Mouse (Mus musculus): Measurements from ENCODE around the gene Arntl2. TPM values are rescaled to one million over a fixed set of nuclear protein-coding genes. Genes with fewer than 3 reads are reported as not detected.

Gene Arntl2
- polyA plus RNA-seq, 1 experiment, result 25.6 TPM

DNA sequence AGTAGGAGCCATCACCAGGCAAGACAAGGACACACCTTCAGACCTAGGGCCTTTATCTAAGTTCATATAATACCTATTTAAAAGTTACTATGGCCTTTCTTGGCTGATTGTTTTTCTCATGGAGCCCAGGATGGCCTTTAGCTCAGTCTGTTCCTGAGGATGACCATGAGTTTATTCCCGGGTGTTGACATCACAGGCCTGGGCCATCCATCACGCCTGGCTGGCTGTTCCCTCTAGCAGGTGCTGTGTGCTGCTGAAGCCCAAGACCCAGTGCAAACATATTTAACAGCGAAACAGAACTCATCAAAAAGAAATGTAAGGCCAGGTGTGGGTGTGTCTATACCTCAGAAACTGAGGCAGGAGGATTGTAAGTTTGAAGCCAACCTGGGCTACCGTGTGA lies 43.0 kb downstream of the Arntl2 start:
- no peak overlapping the region for H3K4me3 ChIP-seq (ENCODE audit: insufficient read depth, low read length)
- no peak overlapping the region for H3K27ac ChIP-seq (ENCODE audit: insufficient read depth, low read length)
- TF ChIP-seq POLR2A (IDR thresholded peaks at IDR 0.05; ENCODE audit: extremely low read depth, insufficient read depth, low read length) (no peak), CTCF (IDR thresholded peaks at IDR 0.05; ENCODE audit: extremely low read depth, insufficient read depth, low read length) (no peak)
- peaks cover 3% of the 10 kb centered on the region; the same call in 1 of the 2 replicates for H3K4me1 ChIP-seq (ENCODE audit: control insufficient read depth, insufficient read depth, low read length)

DNA sequence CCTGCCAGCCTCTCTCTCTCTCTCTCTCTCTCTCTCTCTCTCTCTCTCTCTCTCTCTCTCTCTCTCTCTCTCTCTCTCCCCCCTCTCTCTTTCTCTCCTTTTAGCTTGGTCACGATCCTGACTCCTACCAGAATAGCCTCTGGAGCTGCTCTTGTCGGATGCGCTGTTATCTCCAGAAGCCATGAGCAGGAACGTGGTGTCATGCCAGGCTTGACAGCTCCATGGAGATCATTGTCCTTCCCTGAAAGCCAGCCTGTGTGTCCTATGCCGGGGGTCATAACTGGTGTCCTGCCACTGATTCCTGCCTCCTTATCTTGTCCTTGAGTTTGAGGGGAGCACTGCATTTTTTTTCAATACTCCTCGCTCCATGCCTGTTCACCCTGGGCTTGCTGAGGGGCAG lies 49.0 kb downstream of the Arntl2 start:
- Histone ChIP-seq H3K27ac (ENCODE audit: insufficient read depth, low read length) (no peak overlapping the region), H3K4me1 (ENCODE audit: control insufficient read depth, insufficient read depth, low read length) (no peaks in the 10 kb centered on the region), H3K4me3 (ENCODE audit: insufficient read depth, low read length) (no peak overlapping the region)
- TF ChIP-seq CTCF (IDR thresholded peaks at IDR 0.05; ENCODE audit: extremely low read depth, insufficient read depth, low read length) (no peak), POLR2A (IDR thresholded peaks at IDR 0.05; ENCODE audit: extremely low read depth, insufficient read depth, low read length) (no peak)

DNA sequence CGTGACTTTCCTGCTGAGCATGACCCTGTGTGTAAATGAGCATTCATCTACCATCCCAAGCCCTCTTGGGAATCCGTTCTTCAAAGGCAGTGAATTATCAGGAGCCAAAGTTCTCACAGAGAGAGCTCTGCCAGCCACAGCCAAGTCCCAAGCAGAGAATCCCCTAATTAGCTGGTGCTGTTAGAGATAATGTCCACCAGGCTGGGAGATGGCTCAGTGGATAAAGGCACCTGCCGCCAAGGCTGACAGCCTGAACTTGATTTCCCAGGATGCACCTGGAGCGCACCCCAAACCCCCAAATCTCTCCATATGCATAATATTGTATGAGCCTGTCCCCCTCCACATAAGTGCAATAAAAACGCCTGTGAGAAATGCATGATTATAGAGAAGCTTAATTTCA lies 49.5 kb downstream of the Arntl2 start:
- TF ChIP-seq CTCF (IDR thresholded peaks at IDR 0.05; ENCODE audit: extremely low read depth, insufficient read depth, low read length) (no peak), POLR2A (IDR thresholded peaks at IDR 0.05; ENCODE audit: extremely low read depth, insufficient read depth, low read length) (no peak)
- no peaks in the 10 kb centered on the region for H3K4me1 ChIP-seq (ENCODE audit: control insufficient read depth, insufficient read depth, low read length)
- H3K4me3 ChIP-seq (ENCODE audit: insufficient read depth, low read length), result no peak overlapping the region
- H3K27ac ChIP-seq (ENCODE audit: insufficient read depth, low read length), result no peak overlapping the region

DNA sequence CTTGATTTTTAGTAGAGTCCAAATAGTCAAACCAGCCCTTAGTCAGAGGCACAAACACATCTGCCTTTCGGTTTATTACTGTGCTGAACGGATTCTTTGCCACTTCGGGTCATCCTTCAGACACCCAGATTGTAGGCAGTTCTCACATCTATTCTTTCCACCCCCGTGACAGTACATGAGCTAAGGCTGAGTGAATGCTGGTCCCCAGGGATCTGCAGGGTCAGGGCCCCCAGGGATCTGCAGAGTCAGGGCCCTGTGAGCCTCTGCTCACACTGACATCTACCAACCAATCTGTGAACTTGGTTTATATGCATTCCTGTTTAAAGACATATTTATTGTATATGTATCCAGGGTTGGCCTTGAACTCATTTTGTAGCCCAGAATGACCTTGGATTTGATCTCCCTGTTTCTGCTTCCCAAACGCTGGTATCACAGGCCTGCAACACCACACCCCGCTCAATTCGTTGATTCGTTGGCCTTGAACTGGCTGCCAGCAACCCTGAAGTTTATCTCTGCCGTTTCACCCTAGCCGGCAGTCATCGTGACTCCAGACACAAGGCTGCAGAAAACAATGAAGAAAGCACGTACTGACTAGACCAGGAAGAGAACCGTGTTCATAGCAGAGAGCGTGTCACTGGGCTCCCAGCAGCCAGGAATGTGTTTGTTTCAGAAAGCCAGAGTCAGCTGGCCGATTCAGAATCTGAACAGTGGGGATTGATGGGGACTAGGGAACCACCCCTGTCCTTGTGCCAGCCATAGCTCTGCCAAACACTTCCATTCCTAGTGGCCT lies 50.3 kb downstream of the Arntl2 start:
- Histone ChIP-seq H3K4me1 (ENCODE audit: control insufficient read depth, insufficient read depth, low read length) (no peaks in the 10 kb centered on the region), H3K4me3 (ENCODE audit: insufficient read depth, low read length) (no peak overlapping the region), H3K27ac (ENCODE audit: insufficient read depth, low read length) (no peak overlapping the region)
- no peak for TF ChIP-seq CTCF (IDR thresholded peaks at IDR 0.05; ENCODE audit: extremely low read depth, insufficient read depth, low read length)
- no peak for TF ChIP-seq POLR2A (IDR thresholded peaks at IDR 0.05; ENCODE audit: extremely low read depth, insufficient read depth, low read length)

- Histone ChIP-seq H3K27ac (ENCODE audit: insufficient read depth, low read length) (no peak overlapping the region), H3K4me1 (ENCODE audit: control insufficient read depth, insufficient read depth, low read length) (no peaks in the 10 kb centered on the region), H3K4me3 (ENCODE audit: insufficient read depth, low read length) (no peak overlapping the region)
- TF ChIP-seq CTCF (IDR thresholded peaks at IDR 0.05; ENCODE audit: extremely low read depth, insufficient read depth, low read length), result no peak
- TF ChIP-seq POLR2A (IDR thresholded peaks at IDR 0.05; ENCODE audit: extremely low read depth, insufficient read depth, low read length), result no peak
Observed at GRCm38 (mm10) chr6:146847402-146847801, 51.5 kb downstream of the Arntl2 start.

DNA sequence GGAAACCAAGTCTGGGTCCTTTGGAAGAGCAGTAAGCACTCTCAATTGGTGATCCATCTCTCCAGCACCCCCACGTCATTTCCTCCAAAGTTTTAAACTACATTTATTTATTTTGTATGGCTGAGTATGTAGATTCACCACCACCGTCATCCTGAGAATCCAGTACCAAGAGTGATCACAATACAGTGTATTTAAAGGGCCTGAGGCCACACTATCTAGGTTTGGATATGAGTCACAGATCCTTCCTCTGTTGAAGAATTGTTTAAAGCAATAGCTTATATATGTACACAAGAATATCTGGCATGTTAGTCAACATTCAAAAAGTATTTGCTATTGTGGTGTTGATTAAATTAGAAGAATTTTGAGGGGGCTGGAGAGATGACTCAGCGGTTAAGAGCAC lies 52.4 kb downstream of the Arntl2 start:
- TF ChIP-seq POLR2A (IDR thresholded peaks at IDR 0.05; ENCODE audit: extremely low read depth, insufficient read depth, low read length) (no peak), CTCF (IDR thresholded peaks at IDR 0.05; ENCODE audit: extremely low read depth, insufficient read depth, low read length) (no peak)
- no peak overlapping the region for H3K27ac ChIP-seq (ENCODE audit: insufficient read depth, low read length)
- H3K4me3 ChIP-seq (ENCODE audit: insufficient read depth, low read length), result no peak overlapping the region
- no peaks in the 10 kb centered on the region for H3K4me1 ChIP-seq (ENCODE audit: control insufficient read depth, insufficient read depth, low read length)

DNA sequence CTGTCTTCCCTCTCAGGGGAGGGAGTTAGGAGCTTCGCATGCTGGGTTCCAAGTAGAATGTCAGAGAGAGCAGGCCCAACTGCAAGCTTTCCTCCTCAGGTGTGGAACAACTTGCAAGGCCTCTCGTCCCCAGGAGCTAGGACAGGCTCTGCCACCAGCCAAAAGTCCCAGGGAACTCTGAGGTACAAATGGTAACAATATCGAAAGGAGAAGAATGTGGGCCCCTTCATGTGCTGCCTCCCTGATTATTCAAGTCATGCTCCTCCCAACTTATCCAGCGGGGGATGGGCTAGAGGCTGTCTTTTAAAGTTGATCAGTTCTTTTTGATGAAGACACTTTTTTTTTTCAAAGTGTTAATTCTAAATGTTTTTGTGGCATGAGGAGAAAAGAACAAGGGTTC lies 54.2 kb downstream of the Arntl2 start, which contains the start of gene Smco2:
Smco2 (plus strand) TSS at position 55 of the 400 bp plus-strand sequence.
- no peak within 1 kb of the TSS for H3K27ac ChIP-seq (ENCODE audit: insufficient read depth, low read length)
- H3K4me1 ChIP-seq (ENCODE audit: control insufficient read depth, insufficient read depth, low read length), result no peaks in the 10 kb centered on the region
- no peak for TF ChIP-seq POLR2A (IDR thresholded peaks at IDR 0.05; ENCODE audit: extremely low read depth, insufficient read depth, low read length)
- no peak for TF ChIP-seq CTCF (IDR thresholded peaks at IDR 0.05; ENCODE audit: extremely low read depth, insufficient read depth, low read length)
- no peak within 1 kb of the TSS for H3K4me3 ChIP-seq (ENCODE audit: insufficient read depth, low read length)

DNA sequence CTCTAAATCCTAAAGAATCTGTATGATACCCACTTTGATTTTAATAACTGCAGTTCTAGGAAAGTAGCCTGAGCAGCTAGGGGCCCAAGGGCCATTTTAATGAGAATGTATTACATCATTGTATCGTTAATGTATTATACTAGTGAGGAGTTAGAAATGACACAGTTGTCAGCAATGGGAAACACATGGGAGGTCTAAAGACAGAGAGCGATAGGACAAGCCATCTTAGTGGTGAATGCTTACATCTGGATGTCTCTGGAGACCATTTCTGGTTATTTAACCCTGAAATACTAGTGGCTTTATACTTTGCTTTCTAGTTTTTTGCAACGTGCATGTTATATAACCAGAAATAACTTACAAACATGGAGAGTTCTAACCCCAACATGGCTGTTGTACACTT lies 56.1 kb downstream of the Arntl2 start:
- no peak for TF ChIP-seq CTCF (IDR thresholded peaks at IDR 0.05; ENCODE audit: extremely low read depth, insufficient read depth, low read length)
- no peak for TF ChIP-seq POLR2A (IDR thresholded peaks at IDR 0.05; ENCODE audit: extremely low read depth, insufficient read depth, low read length)
- Histone ChIP-seq H3K4me3 (ENCODE audit: insufficient read depth, low read length) (no peak overlapping the region), H3K27ac (ENCODE audit: insufficient read depth, low read length) (no peak overlapping the region), H3K4me1 (ENCODE audit: control insufficient read depth, insufficient read depth, low read length) (no peaks in the 10 kb centered on the region; the same call in 1 of the 2 replicates)

DNA sequence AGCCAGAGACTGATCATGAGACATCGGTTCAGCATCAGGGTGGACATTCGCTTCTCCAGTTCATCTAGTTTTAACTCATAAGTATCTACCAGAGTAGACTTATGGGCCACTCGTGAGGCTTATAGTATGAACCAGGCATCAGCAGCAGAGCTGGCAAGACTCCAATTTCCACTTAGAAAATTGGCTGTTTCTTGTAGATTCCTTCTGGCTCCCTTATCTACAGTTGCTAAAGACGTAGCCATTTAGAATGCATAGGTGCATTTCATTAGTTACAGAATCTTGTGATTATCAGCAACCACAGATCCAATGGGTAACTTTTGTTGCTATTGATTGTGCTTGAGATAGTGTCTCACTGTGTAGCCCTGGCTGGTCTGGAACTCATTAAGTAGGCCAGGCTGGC lies 56.9 kb downstream of the Arntl2 start:
- H3K27ac ChIP-seq (ENCODE audit: insufficient read depth, low read length), result no peak overlapping the region

GRCm38 (mm10) chr6:146855185-146855584 lies 59.3 kb downstream of the Arntl2 start:
- TF ChIP-seq POLR2A (IDR thresholded peaks at IDR 0.05; ENCODE audit: extremely low read depth, insufficient read depth, low read length), result no peak
- TF ChIP-seq CTCF (IDR thresholded peaks at IDR 0.05; ENCODE audit: extremely low read depth, insufficient read depth, low read length), result no peak
- no peak overlapping the region for H3K4me3 ChIP-seq (ENCODE audit: insufficient read depth, low read length)
- H3K4me1 ChIP-seq (ENCODE audit: control insufficient read depth, insufficient read depth, low read length), result no peaks in the 10 kb centered on the region; the same call in 1 of the 2 replicates
- H3K27ac ChIP-seq (ENCODE audit: insufficient read depth, low read length), result no peak overlapping the region

More for the DNA sequence above, 56.9 kb downstream of the Arntl2 start:
- Histone ChIP-seq H3K4me3 (ENCODE audit: insufficient read depth, low read length) (no peak overlapping the region), H3K4me1 (ENCODE audit: control insufficient read depth, insufficient read depth, low read length) (no peaks in the 10 kb centered on the region; the same call in 1 of the 2 replicates)
- TF ChIP-seq CTCF (IDR thresholded peaks at IDR 0.05; ENCODE audit: extremely low read depth, insufficient read depth, low read length) (no peak), POLR2A (IDR thresholded peaks at IDR 0.05; ENCODE audit: extremely low read depth, insufficient read depth, low read length) (no peak)

Measured in cortical plate, adult 2 months (tissue).